Mouse (Mus musculus) G1E (cell line): ENCODE measurements around the gene Bola2.

Source experiments
- CTCF ChIP-seq: IDR thresholded peaks from 2 replicates; pipeline ENCODE4 v1.5.1; 2012; ENCODE audit warnings: low read depth, low read length, inconsistent platforms, mixed read lengths
- GATA1 ChIP-seq: IDR thresholded peaks from 2 replicates; pipeline ENCODE4 v1.6.1; 2012; ENCODE audit warnings: borderline replicate concordance, low read length, inconsistent platforms, mixed read lengths
- GATA2 ChIP-seq: IDR thresholded peaks from 2 replicates; pipeline ENCODE4 v1.6.1; 2012; ENCODE audit warnings: low read depth, low read length, inconsistent platforms, borderline replicate concordance
- POLR2AphosphoS5 ChIP-seq: IDR thresholded peaks from 2 replicates; pipeline ENCODE4 v1.6.1; 2012; ENCODE audit warnings: low read depth, low read length, inconsistent platforms; ENCODE audit not compliant: insufficient replicate concordance
- TAL1 ChIP-seq: conservative IDR thresholded peaks from 2 replicates; pipeline ENCODE4 v1.6.1; 2012; ENCODE audit warnings: low read depth, low read length, inconsistent platforms, mixed read lengths

DNA sequence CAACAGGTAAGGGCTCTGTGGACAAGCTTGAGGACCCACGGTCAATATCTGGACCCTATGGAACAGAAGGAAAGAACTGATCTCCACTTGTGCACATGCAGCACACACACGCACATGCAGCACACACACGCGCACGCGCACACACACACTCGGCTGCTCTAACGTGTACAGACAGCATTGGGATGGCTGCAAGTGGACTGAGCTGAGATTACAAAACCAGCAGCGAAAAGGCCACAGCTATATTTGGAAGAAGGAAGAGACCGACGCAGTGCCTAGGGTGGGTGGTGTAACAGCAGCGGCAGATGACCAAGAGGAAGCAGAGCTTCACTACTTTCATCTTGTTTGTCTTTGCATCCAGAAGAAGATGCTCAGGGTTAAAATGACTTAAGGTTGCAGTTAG, 50.9 kb downstream of the Bola2 start:
- no peak for TF ChIP-seq CTCF
- no peak for TF ChIP-seq POLR2AphosphoS5
- no peak for TF ChIP-seq GATA2
- no peak for TF ChIP-seq TAL1
- no peak for TF ChIP-seq GATA1
